Mouse (Mus musculus) embryo, embryonic 11 days (tissue): ENCODE data around the gene Ctla2b.
"Not testable (repeated sequence)": the region's sequence is repeated elsewhere in the genome, so short reads cannot be mapped to it uniquely, and the experiment has no call there.

Source experiments
- DNase-seq: peaks from one replicate; pipeline ENCODE4 v3.0.0-alpha.2; 2015

The Ctla2b gene

DNA sequence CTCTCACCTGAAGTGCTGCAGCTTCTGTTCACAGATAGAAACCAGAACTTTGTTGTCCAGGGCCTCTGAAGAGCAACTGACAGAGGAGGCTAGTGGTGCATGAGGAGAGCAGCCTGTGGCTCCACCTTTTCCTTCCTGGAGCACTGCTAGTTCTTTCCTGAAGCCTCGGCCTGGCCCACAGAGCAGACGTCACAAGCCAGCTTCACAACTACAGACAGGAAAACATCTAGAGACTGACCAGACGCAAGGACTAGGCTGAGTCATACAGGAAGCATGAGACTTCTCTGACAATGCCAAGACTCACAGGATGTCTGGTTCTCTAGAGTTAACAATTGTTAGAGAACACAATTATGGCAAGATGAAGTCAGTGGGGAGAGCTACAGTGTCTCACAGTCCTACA lies at the start of gene Ctla2b:
Gene Ctla2b (minus strand): TSS at position 120 of the 400 bp plus-strand sequence.
- peak; percentile 1 for DNase-seq

GRCm38 (mm10) chr13:60941884-60942283 lies 44.6 kb upstream of the Ctla2b start, which contains the start of gene Tpbpa:
Gene Tpbpa, minus strand, starts transcription at chr13:60941984.
- not testable (repeated sequence) for DNase-seq

- DNase-seq, result peak; percentile 2
These were observed 39.3 kb upstream of the Ctla2b start, which contains the start of the genes Gm49391 and Ctla2a for GRCm38 (mm10) chr13:60936500-60936901. Gene Gm49391, minus strand, starts transcription at chr13:60936571. Gene Ctla2a, minus strand, starts transcription at chr13:60936625.

DNA sequence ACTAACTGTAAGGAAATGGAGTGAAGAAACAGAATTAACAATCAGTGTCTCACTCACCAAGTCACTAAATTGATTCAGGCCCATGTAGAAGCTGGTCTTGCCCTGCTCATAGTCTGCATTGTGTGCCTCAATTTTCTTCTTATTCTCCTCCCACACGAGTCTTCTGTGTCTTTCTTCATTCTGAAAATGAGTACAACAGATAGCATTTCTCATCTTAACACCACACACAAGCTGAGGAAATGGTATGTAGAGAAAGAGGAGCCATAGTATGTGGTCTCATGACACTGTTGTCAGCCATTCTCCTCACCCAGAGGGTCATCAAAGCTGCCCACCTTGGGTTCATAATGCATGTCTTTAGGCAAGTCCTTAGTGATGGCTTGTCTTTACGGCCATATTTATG lies 38.2 kb upstream of the Ctla2b start, which contains the start of gene Gm49393:
Gene Gm49393 (minus strand): TSS at position 101 of the 400 bp plus-strand sequence.
- DNase-seq, result not testable (repeated sequence)

DNA sequence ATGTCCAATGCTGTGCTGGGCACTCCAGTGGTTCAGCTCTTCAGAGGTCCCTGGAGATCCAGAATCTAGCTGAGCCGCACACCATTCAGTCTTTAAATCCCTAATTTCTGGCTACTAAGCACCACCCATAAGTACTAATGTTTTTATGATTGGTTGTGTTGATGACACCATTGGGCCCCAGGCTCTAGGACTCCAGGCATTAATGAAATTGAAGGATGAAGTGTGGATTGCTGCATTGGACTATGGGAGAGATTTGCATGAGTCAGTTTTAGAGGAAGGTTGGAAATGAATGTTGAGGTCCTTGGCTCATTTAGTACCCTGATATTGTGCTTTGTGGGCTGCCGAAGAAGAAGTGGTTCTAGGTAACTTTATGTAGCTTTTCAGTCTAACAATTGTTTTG lies 7.5 kb upstream of the Ctla2b start, which contains the start of gene Tpbpb:
Gene Tpbpb (minus strand): TSS at position 101 of the 400 bp plus-strand sequence.
- DNase-seq, result not testable (repeated sequence)

DNA sequence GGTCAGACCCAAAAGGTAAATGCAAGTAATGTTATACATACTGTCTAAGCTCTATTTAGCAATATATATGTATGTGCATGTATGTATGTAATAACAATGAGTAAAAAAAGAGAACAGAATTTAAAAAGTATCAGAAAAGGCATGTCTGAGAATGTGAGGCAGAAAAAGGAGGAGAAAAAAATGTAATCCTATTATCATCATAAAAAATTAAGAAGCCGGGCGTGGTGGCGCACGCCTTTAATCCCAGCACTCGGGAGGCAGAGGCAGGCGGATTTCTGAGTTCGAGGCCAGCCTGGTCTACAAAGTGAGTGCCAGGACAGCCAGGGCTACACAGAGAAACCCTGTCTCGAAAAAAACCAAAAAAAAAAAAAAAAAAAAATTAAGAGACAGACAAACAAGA lies 453 bp downstream of the Ctla2b start, which contains the start of gene Gm49392:
Gene Gm49392 (minus strand): TSS at position 101 of the 400 bp plus-strand sequence.
- not testable (repeated sequence) for DNase-seq

DNA sequence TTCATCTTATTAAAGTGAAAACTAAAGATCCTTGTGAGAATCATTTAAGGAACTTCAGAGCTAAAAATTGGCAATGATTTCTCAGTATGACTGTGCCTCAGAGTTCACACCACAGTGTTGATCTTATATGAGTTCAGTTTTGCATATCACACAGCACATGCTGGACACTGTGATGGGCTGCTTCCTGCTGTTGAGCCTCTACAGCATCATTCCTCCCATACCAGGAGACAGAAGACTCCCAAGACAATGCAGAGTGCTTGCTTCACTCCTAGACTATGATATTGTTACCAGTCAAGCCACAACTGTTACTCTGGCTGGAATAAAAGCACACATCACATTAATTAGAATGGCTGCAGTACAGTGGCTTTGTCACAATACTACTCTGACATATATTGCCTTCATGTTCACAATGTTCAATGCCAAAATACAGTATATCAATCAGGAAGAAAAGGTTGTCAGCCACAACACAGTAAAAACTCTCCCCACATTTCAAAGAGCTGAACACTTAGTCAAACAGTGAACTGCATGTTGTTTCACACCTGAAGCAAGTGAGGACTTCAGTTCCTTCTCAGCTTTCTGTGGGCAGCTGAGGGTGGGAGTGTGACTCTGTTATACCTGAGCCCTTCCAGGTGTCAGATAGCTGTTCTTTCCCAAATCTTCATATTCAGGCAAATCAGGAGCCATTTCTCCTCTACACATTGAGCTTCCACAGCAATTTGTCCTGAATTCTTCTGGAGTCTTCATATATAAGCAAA lies 1.7 kb downstream of the Ctla2b start:
- DNase-seq, result no peak

DNA sequence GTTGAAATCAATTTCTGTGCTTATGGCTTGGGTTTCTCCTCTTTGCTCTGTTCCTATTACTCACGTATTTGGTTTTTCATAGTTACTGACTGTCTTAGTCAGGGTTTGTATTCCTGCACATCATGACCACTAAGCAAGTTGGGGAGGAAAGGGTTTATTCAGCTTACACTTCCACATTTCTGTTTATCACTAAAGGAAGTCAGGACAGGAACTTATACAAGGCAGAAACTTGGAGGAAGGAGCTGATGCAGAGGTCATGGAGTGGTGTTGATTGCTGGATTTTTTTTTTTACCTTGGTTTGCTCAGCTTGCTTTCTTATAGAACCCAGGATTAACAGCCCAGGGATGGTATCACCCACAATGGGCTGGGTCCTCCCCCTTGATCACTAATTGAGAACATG lies 4.9 kb downstream of the Ctla2b start:
- no peak for DNase-seq

DNA sequence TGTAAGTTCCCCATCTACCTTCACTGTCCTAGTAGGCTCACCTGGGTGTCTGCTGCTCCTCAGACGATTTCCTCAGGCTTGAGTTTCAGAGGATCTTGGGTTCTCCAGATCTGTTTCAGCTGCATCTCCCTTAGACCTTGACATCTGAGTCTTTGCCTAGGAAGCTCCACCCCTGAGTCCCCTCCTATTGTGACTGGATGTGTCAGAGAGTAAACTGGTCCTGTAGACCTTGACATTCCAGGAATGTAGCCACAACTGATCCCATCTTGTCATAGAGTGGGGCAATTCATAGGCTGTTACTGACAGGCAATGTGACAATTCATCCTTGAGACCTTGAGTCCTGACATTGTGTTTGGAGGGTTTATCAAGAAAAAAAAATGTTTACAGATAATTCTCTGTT lies 33.0 kb downstream of the Ctla2b start, which contains the start of gene 4930486L24Rik:
Gene 4930486L24Rik (minus strand): TSS at position 195 of the 400 bp plus-strand sequence.
- no peak for DNase-seq

- no peak for DNase-seq
These were observed 48.8 kb downstream of the Ctla2b start for GRCm38 (mm10) chr13:60848241-60849120.
